Mouse (Mus musculus) kidney, embryonic 15.5 days (tissue): ENCODE measurements around the gene Marcks. TPM values are rescaled to one million over a fixed set of nuclear protein-coding genes. Genes with fewer than 3 reads are reported as not detected.
"Not testable (repeated sequence)": the region's sequence is repeated elsewhere in the genome, so short reads cannot be mapped to it uniquely, and the experiment has no call there.

ENCODE experiments used
- ATAC-seq: fragments of 200-750 bp; cut with Nextera tagmentation; replicated peaks from 2 replicates; pipeline ENCODE4 v1.8.0; 2017; ENCODE audit warnings: moderate TSS enrichment; ENCODE audit not compliant: low FRiP score
- H3K27ac ChIP-seq: fragments of 300-500 bp; sonication (generic); 2 replicates; pipeline ENCODE4 v1.5.1; 2015; ENCODE audit warnings: mild to moderate bottlenecking, inconsistent platforms
- H3K27me3 ChIP-seq: fragments of 300-500 bp; sonication (generic); 2 replicates; pipeline ENCODE4 v1.6.1; 2015; ENCODE audit warnings: inconsistent platforms
- H3K36me3 ChIP-seq: fragments of 300-500 bp; sonication (generic); 2 replicates; pipeline ENCODE4 v1.6.1; 2015; ENCODE audit warnings: inconsistent platforms
- H3K4me1 ChIP-seq: fragments of 300-500 bp; sonication (generic); 2 replicates; pipeline ENCODE4 v1.6.1; 2015; ENCODE audit warnings: inconsistent platforms
- H3K4me2 ChIP-seq: fragments of 300-500 bp; sonication (generic); 2 replicates; pipeline ENCODE4 v1.6.1; 2015; ENCODE audit warnings: moderate library complexity, mild to moderate bottlenecking, inconsistent platforms
- H3K4me3 ChIP-seq: fragments of 300-500 bp; sonication (generic); replicated peaks from 2 replicates; pipeline ENCODE4 v1.5.1; 2015; ENCODE audit warnings: mild to moderate bottlenecking, inconsistent platforms
- H3K9ac ChIP-seq: fragments of 300-500 bp; sonication (generic); 2 replicates; pipeline ENCODE4 v1.6.1; 2015; ENCODE audit warnings: mild to moderate bottlenecking, inconsistent platforms
- H3K9me3 ChIP-seq: fragments of 300-500 bp; sonication (generic); replicated peaks from 2 replicates; pipeline ENCODE4 v1.6.1; 2016; ENCODE audit warnings: inconsistent platforms
- WGBS: fragments of 180-500 bp; shearing (Covaris S2); methylation state at CpG from one replicate; pipeline ENCODE4 v1.1.7; 2015; ENCODE audit warnings: mixed read lengths; 5-methylcytosine and 5-hydroxymethylcytosine counted together
- polyA plus RNA-seq: library from polyadenylated mRNA; unstranded; fragments of >200 nt; fragmentation: Nextera tagmentation; extraction: Ambion mirVana; gene quantifications from 2 replicates; pipeline ENCODE4 v1.2.1, GENCODE M21; 2015

Marcks gene
- polyA plus RNA-seq, 1 experiment from 2014 or later: 102 TPM

GRCm38 (mm10) chr10:37093306-37093705 lies 45.4 kb downstream of the Marcks start:
- ATAC-seq: no peak

DNA sequence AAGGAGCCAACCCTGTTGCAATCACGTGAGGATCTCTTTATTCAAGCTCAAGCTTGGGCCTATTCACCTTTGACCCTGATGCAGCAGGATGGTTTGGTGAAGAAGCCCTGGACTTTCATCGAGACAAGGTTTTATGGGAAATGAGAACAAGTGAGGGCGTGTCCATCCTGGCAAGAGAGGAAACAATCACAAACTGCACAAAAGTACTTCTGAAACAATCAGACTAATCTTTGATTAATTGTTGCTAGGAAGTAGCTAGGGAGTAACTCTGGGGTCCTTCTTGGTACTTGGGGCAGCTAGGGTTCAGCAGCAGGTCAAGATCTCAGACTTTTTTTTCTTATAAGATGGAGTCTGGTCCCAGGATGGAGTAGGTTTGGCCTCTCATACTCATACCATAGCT lies 48.3 kb downstream of the Marcks start:
- H3K9ac ChIP-seq: no peak overlapping the region
- H3K4me1 ChIP-seq: no peaks in the 10 kb centered on the region
- no peak for ATAC-seq
- H3K4me2 ChIP-seq: no peak overlapping the region
- no peak overlapping the region for H3K4me3 ChIP-seq
- H3K36me3 ChIP-seq: no peaks in the 10 kb centered on the region
- no peaks in the 10 kb centered on the region for H3K27me3 ChIP-seq
- H3K27ac ChIP-seq: no peak overlapping the region
- 75% methylated on average over 3 of the region's 3 CpGs for whole genome bisulfite sequencing
- no peaks in the 10 kb centered on the region for H3K9me3 ChIP-seq

More at GRCm38 (mm10) chr10:37093306-37093705, 45.4 kb downstream of the Marcks start:
- Histone ChIP-seq H3K4me1 (no peaks in the 10 kb centered on the region), H3K4me2 (no peak overlapping the region), H3K9me3 (no peaks in the 10 kb centered on the region), H3K27me3 (no peaks in the 10 kb centered on the region), H3K36me3 (no peaks in the 10 kb centered on the region), H3K4me3 (no peak overlapping the region), H3K9ac (no peak overlapping the region), H3K27ac (no peak overlapping the region)

- 91% methylated on average over 2 of the region's 2 CpGs for WGBS
- not testable (repeated sequence) for H3K9me3 ChIP-seq, ATAC-seq
Observed at GRCm38 (mm10) chr10:37084071-37084470, 54.6 kb downstream of the Marcks start.

More at GRCm38 (mm10) chr10:37084071-37084470, 54.6 kb downstream of the Marcks start:
- H3K4me2 ChIP-seq, H3K27me3 ChIP-seq, H3K4me3 ChIP-seq, H3K27ac ChIP-seq, H3K9ac ChIP-seq, H3K36me3 ChIP-seq, H3K4me1 ChIP-seq: not testable (repeated sequence)

Other genes starting within 250 kb of the Marcks start
- 221 and 237 TPM in 2 replicates for gene Hdac2, start 164.4 kb downstream of the Marcks start, polyA plus RNA-seq